Mouse (Mus musculus): ENCODE data around the gene Polr3k. TPM values are rescaled to one million over a fixed set of nuclear protein-coding genes. Genes with fewer than 3 reads are reported as not detected.

Gene Polr3k
- total RNA-seq (2022): 10 to 100 TPM; 11.1 to 17.7 (median 13.3) TPM

DNA sequence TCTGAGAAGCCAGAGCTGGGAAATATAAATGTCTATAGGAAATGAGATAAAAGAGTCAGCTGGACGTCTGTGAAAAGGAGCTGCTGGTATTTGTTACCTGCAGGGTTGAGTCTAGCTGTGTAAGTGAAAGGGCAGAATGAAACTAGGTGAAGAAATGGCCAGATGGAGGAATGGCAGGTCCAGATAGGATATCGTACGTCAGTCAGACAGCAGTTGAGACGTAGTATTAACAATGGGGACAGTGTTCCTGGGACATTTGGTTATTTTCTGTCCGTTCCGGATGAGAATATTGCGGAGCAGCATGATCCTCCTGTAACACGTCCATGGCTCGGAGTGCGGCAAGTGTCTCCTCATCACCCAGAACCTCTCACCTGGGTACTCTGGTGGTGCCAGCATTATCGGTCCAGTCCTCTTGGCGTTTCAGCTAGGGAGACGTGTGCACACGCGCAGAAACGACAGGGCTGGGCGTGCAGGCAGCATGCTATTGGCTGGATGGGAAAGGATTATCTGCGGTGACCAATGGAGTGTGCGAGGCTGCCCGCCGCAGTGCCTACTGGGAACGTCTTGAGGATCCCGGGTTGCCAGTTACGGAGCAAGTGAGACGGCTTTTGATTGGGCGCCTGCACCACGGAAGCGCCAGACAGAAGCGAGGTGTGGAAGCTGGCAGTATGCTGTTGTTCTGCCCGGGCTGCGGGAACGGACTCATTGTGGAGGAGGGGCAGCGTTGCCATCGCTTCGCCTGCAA is at the start of gene Polr3k:
Polr3k (plus strand) TSS at position 547 of the 745 bp plus-strand sequence.
- peak; percentile 85 to 89 for DNase-seq (ENCODE audit: low spot score in 2 of 2)

- DNase-seq (ENCODE audit: low spot score in 2 of 2): no peak
Measured at GRCm38 (mm10) chr2:181829032-181829650, 35.0 kb upstream of the Polr3k start.

DNA sequence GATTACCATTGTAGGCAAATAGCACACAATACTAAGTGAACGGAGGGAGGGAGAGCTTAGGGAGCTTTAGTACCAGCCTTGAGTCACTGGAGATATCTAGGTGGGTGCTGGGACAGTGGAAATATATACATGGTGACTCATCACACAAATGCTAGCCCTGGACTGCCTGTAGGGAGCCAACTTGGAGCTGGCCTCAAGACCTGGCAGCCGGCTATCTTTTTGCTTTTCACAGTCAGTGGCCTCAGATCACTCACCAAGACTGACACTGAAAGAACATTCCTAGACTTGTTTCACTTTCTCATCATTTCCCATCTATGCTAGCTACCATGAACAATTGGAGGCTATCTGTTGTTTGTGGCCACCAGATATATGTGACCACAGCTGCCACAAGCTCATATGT is 31.4 kb upstream of the Polr3k start:
- no peak for DNase-seq (ENCODE audit: low spot score in 2 of 2)

- peak; percentile 85 to 93 for DNase-seq (ENCODE audit: low spot score in 2 of 2)
Measured at GRCm38 (mm10) chr2:181837372-181838292, 26.5 kb upstream of the Polr3k start, which contains the start of gene Pcmtd2. Pcmtd2 (plus strand) TSS chr2:181837854.

GRCm38 (mm10) chr2:181838293-181838680 is 25.9 kb upstream of the Polr3k start:
- DNase-seq (ENCODE audit: low spot score in 2 of 2): no peak

GRCm38 (mm10) chr2:181845709-181846394 is 18.3 kb upstream of the Polr3k start:
- no peak for DNase-seq (ENCODE audit: low spot score in 2 of 2)

- no peak for DNase-seq (ENCODE audit: low spot score in 2 of 2)
Measured at GRCm38 (mm10) chr2:181864536-181864860, 361 bp downstream of the Polr3k start.

- peak; percentile 31 to 48 for DNase-seq (ENCODE audit: low spot score in 2 of 2)
Measured at GRCm38 (mm10) chr2:181866931-181867330, 2.8 kb downstream of the Polr3k start.

DNA sequence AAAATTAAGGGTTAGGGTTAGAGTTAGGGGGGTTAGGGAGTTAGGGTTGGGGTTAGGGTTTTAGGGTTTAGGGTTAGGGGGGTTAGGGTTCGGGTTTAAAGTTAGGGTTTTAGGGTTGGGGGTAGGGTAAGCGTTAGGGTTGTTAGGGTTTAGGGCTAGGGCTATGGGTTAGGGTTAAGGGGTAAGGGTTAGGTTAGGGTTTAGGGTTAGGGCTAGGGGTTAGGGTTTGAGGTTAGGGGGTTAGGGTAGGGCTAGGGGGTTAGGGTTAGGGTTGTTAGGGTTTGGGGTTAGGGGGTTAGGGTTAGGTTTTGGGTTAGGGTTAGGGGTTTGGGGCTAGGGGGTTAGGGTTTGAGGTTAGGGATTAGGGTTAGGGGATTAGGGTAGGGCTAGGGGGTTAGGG is 6.9 kb downstream of the Polr3k start:
- no peak for DNase-seq (ENCODE audit: low spot score in 2 of 2)

GRCm38 (mm10) chr2:181878903-181879302 is 14.8 kb downstream of the Polr3k start:
- DNase-seq (ENCODE audit: low spot score in 2 of 2): no peak

GRCm38 (mm10) chr2:181883022-181883749 is 19.0 kb downstream of the Polr3k start:
- no peak for DNase-seq (ENCODE audit: low spot score in 2 of 2)

DNA sequence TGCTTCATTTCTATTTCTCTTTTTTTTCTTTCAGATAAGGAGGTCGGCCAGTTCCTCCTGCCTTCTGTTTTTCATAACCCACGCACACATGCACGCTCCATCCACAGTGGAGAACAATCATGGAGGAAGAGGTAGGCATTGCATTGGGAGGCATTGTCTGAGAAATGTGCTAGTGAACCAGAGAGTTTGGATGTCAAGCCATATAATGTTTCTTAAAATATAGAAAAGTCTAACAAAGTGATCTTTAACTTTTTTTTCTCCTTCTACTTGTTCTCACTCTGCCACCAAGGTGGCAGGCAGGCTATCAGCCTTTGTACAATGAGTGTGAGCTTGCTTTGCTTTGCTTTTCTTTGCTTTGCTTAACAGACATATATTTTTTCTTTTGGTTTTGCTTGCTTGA is 53.7 kb downstream of the Polr3k start:
- DNase-seq (ENCODE audit: low spot score in 2 of 2): no peak

- DNase-seq (ENCODE audit: low spot score in 2 of 2): no peak
Measured at GRCm38 (mm10) chr2:181918501-181918900, 54.4 kb downstream of the Polr3k start.

Other genes with a start within 250 kb of the Polr3k start
- gene Gm29797, start 207.3 kb upstream of the Polr3k start, total RNA-seq (2022): not detected
- 10 to 100 TPM in 2 of 4 experiments, 1 to 10 TPM in 2; 3.9 to 13.4 (median 7.1) TPM for gene Sox18, start 192.7 kb upstream of the Polr3k start, total RNA-seq (2022)
- gene Tcea2, start 184.0 kb upstream of the Polr3k start, total RNA-seq (2022): 1 to 10 TPM; 6.7 to 8.4 (median 7.3) TPM
- gene Rgs19, start 170.4 kb upstream of the Polr3k start, total RNA-seq (2022): 1 to 10 TPM; 1.5 to 5.2 (median 3.6) TPM
- gene Lkaaear1, start 165.9 kb upstream of the Polr3k start, total RNA-seq (2022): not detected
- not detected for gene Oprl1, start 149.3 kb upstream of the Polr3k start, total RNA-seq (2022)
- not detected for gene Myt1, start 101.0 kb upstream of the Polr3k start, total RNA-seq (2022)
- 10 to 100 TPM; 43.7 to 50.5 (median 47.9) TPM for gene Pcmtd2, start 26.5 kb upstream of the Polr3k start, total RNA-seq (2022)
- gene Gm14496, start 126.8 kb downstream of the Polr3k start, total RNA-seq (2022): not detected